Mouse (Mus musculus) small intestine, adult 2 months (tissue): ENCODE data around the gene H2-M10.6.

Source experiments
- CTCF ChIP-seq: fragments of 200-500 bp; IDR thresholded peaks from 2 replicates; pipeline ENCODE4 v1.5.1; 2012; ENCODE audit warnings: low read depth, mild to moderate bottlenecking, control low read depth, inconsistent platforms, low read length, moderate library complexity, mixed read lengths; ENCODE audit not compliant: insufficient replicate concordance, insufficient read length; ENCODE audit errors: extremely low read depth
- POLR2A ChIP-seq: fragments of 200-500 bp; IDR thresholded peaks from 2 replicates; pipeline ENCODE4 v1.6.1; 2012; ENCODE audit warnings: low read depth, mild to moderate bottlenecking, control low read depth, inconsistent platforms, low read length, moderate library complexity

GRCm38 (mm10) chr17:36861680-36862079, 49.7 kb downstream of the H2-M10.6 start:
- TF ChIP-seq CTCF (no peak), POLR2A (no peak)
